Mouse (Mus musculus) ovary, postnatal 14 days (tissue): ENCODE results near the gene Cpne5.
A peak's percentile ranks its signal among the peaks of the same experiment; 100 is the strongest.
"Not testable (repeated sequence)": the region's sequence is repeated elsewhere in the genome, so short reads cannot be mapped to it uniquely, and the experiment has no call there.

Experiments used
- DNase-seq: peaks from one replicate; pipeline ENCODE4 v3.0.0; 2022; ENCODE audit warnings: low spot score

Cpne5 gene

GRCm38 (mm10) chr17:29257001-29257511 is 19.1 kb upstream of the Cpne5 start:
- no peak for DNase-seq

- no peak for DNase-seq
These were observed 18.5 kb upstream of the Cpne5 start for GRCm38 (mm10) chr17:29256507-29256906.

DNA sequence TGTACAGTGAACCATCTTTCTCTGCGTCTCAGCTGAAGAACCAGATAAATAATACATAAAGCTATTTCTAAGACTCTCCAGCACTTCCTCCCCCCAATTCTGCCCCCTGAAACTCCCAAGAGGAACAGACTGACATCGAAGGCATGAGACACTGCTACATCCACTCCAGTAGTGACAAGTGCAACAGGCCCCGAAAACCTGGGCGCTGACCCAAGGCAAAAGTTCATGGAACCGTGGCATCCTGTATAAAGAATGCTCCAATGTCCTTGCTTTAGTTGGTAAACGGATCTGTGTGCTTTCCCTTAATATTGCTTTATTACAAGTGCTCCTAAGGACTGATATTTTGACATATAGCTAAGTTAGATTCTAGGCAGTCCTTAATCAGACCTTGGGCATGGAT is 16.8 kb upstream of the Cpne5 start:
- DNase-seq, result not testable (repeated sequence)

DNA sequence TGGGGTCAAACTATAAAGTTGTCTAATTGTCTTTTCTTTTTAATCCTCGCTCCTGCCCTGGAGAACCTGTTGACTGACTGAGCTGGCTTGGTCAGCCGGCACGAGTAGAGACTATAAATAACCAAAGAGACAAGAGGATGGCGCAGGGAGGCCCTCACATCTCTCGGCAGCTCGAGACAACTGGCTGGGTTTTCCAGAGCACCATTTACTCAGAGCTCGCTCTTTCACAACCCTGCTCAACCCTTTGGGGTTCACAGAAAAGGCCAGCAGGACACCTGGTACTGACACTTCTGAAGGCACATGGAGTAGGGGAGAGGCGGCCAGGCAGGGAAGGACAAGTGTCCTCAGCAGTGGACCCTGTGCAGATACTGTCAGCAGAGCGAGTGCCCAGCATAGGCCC is 15.7 kb upstream of the Cpne5 start:
- DNase-seq, result no peak

DNA sequence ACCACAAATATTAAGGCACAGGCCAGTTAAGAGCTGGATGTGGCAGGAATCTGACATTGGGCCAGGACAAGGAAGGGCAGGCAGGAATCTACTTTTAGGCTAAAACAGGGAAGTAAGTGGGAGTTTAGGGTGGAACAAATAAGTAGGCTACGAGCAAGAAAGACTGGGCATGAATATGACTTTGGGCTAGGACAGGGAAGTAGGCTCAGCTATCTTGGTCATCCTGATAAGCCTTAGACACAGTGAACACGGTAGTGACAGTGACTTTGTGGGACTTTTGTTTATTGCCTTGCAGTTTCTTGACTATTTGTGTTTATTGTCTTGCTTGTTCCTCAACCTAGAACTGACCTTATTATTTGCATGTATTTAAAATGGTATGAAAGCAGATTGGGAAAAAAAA is 15.3 kb upstream of the Cpne5 start:
- DNase-seq, result no peak

- DNase-seq, result peak; percentile 69
These were observed 13.8 kb upstream of the Cpne5 start for GRCm38 (mm10) chr17:29251608-29252390.

DNA sequence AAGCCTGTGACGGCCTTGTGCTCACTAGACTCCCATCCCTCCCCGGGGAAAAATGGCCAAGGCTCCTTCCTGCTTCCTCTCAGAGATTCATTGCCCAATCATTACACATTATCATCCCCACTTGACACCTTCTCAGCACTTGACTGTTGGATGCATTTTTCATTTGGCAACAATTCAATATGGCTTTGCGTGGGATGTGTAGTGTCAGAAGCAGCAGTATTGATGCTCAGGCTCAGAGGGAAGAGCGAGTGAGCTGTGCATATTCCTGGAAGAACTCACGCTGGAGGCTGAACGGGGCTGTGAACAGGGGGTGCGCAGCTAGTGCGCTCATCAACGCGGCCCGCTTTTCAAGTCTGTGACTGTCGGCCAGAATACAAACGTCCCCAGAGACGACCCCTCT is 13.0 kb upstream of the Cpne5 start:
- DNase-seq, result not testable (repeated sequence)

GRCm38 (mm10) chr17:29249512-29249911 is 11.5 kb upstream of the Cpne5 start:
- DNase-seq, result peak; percentile 61

DNA sequence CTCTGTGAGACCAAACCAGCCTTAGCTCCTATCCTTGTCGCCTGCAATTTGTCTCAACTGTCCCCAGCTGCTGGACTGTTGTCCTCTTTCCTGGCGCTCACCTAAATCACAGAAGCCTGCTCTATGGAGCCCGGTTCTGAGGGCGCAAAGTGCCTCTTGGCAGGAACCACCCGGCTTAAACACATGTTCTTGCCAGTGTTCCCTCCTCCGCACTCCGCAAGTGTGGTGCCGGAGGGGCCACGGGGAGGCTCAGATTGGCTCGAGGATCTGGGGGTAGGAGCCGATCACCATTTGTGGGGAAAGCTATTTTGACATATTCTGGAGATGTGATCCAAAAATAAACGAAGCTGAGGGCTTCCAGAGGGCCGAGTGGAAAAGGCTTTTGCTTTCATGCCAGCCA is 9.9 kb upstream of the Cpne5 start:
- no peak for DNase-seq

DNA sequence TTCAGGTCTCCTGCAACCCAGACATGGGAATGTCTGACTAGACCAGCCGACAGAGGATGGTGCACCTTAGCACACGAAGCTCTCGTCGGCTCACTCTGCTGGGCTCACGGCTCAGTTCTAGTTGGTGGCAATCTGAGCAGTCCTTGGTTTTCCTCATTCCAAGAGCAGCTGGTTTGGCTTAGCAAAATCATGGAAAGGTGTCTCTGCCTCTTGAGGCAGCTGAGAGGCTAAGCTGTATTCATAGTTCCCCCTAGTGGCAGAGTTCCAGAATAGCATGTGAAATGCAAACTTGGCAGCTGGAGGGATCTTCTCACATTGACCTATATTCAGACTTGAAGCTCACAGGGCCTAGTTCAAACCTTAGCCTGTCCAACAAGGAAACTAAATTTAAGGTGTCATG is 8.6 kb upstream of the Cpne5 start:
- DNase-seq, result no peak

- DNase-seq, result no peak
These were observed 7.8 kb upstream of the Cpne5 start for GRCm38 (mm10) chr17:29245725-29246124.

DNA sequence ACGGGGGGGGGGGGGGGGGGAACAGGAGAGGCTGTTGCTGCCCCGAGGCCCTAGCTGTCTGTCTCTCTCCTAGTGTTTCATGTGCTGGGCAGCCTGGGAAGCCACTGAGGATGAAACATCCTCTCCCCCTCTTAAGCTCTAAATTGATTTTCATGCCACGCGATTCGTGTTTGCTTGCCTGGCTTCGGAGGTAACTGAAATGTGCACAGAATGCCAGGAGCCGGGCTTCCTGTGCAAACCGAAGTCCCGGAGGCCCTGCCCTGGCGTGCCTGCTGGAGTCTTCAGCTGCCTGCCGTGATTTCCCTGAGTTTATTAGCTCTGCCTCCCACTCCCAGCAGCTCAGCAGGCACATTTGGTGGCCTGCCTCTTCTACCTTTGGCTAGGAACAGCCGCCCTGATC is 6.9 kb upstream of the Cpne5 start:
- no peak for DNase-seq

DNA sequence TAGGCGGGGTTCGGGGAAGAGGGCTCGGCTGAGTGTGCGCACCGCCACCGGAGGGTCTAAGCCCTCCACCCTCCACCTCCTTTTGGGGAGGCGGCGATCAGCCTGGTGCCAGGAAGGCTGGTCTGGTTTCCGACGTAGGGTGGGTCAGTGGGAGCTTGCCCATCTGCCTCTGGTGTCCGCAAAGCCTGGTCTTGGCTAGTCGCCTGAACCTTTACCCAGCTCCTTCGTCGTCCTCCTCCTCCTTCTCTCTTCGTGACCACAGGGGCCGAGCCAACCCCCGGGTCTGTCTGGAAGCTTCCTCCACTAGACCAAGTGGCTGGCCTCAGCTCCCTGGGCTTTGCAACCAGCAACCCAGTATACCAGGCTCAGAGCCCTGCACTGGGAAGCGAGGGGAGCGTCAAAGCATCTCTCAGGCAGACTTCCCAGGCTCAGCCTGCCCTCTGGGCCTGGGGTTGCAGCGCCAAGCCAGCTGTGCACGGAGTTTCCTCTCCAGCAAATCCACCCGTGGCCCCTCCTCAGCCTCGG is 516 bp upstream of the Cpne5 start:
- no peak for DNase-seq

DNA sequence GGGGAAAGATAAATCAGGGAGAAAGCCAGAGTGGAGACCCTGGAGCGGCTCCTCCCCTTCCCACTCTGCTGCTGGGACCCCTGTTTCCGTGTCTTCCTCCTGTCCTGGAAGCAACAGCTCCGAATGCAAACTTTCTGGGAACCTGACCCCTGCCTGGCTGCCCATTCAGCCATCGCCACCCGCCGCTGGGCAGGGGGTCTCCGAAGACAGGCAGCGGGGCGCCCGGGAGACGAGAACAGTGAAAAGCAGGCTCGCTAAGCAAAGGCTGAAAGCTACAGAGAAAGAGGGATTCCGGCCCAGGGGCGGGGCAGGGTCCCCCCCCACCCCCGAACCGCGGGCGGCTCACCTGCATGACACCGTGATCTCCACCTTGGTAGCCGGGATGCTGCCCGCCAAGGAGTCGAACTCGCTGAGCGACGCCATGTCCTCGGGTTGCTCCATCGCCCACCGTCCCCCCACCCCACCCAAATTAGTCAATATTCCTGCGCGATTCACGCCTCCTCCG is 648 bp downstream of the Cpne5 start:
- no peak for DNase-seq

GRCm38 (mm10) chr17:29236111-29236510 is 1.9 kb downstream of the Cpne5 start:
- DNase-seq, result no peak

DNA sequence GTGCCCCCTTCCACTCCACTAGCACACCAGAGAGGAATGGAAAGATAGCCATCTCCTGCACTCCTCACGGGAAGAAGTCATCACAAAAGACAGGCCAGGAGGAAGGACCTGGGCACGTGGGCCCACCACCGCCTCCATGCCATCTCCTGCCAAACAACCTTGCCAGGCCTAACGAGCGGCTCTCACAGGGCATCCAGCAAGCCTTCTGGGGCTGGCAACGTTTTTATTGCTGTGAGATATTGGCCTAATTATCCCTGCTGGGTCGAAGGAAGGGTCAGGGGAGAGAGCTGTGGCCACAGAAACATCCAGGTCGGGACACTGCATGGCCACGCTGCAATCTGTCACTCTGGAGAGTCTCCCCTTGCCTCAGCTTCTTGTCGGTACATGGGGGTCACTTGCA is 6.9 kb downstream of the Cpne5 start:
- DNase-seq, result no peak

DNA sequence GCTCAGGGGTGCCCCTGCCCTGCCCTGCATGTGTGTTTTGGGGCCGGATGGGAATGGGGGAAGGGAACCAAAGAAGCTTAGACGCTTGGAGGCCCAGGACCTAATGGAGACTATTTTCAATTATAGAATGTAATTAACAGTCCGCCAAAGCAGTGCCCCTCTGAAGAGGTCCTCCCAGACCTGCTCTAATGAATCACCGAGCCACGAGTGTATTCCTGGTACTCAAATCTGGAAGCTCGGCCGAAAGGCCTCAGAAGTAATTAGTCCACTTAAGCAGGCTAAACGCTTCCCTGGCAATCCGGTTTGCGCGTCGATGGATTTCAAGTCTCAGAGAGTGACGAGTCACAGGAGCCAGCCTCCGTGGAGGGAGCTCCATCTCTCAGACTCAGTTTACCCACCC is 17.3 kb downstream of the Cpne5 start:
- DNase-seq, result no peak

GRCm38 (mm10) chr17:29218017-29218416 is 19.9 kb downstream of the Cpne5 start:
- DNase-seq, result no peak

GRCm38 (mm10) chr17:29216078-29216477 is 21.9 kb downstream of the Cpne5 start:
- DNase-seq, result no peak

- no peak for DNase-seq
These were observed 23.3 kb downstream of the Cpne5 start for GRCm38 (mm10) chr17:29214655-29215054.

DNA sequence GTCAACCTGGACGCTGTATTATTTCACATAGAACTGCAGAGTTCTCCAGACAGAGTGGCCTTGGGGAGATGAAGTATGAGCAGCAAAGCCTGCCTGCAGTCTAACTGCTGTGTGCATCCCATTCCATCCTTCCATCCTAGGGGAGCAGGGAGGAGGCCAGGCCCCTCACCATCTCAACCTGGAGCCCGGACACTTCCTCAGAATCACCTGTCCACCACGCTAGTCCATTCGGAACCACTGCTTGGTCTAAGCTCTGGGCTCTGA is 23.8 kb downstream of the Cpne5 start:
- no peak for DNase-seq

DNA sequence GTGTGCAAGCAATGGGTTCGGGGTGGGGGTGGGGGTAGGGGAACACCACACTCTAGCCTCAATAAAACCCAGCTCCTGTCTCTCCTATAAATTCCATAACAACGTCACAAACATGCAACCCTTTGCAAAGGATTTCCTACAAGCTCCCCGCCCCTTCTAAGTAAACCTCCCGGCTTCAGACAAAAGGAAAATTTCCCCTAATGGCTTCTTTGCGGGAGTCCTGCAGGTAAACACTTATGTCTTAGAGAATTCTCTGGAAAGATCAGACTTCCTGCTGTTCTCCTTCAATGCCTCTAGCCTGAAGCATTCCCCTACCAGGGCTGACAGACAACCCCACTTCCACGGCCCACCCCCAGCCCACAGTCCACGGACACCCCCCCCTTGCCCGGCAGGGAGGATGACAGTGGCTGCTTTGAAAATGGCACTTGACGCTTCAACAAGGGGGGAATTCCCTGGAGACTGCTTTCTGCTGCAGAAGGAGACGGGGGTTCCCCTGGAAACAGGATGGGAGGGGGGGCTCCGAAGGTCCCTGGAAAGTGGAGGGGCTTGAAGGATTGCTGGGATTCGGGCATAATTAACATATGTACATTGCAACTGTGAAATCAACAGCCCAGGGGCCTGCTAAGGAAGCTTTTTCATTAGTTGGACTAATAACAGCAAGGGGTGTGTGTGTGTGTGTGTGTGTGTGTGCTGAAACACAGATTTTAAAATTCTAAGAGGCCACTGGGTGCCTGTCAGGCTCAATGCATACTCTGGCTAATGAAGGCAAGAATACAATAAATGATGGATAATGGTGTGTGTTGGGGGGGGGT is 24.4 kb downstream of the Cpne5 start:
- DNase-seq, result no peak

- no peak for DNase-seq
These were observed 26.1 kb downstream of the Cpne5 start for GRCm38 (mm10) chr17:29211836-29212235.
